Comparison of ENCODE assay signal across 18 mouse cellular contexts in genomic region chr11:34297698-34298378, GRCm38 (mm10). TPM values are rescaled to one million over a fixed set of nuclear protein-coding genes. Genes with fewer than 3 reads are reported as not detected.
DNase-seq lines count a peak whose midpoint lies in the region; ATAC-seq and TF ChIP-seq lines count a peak whose summit lies in the region.
"Had no signal": no experiment of that assay in that cellular context is flagged by ENCODE, and none has a peak within 500 bp of the region (broad histone marks: within the 10 kb centered on the region; RNA-seq: fewer than 3 reads in every experiment).

No protein-coding gene starts in this region.

- H3K4me2 ChIP-seq in forebrain, embryonic 16.5 days (ENCODE audit: low read length) = no peak overlapping the region
- H3K4me2 ChIP-seq in hindbrain, postnatal 0 days (ENCODE audit: low read depth, low read length) = no peak overlapping the region
- no peak overlapping the region for H3K4me2 ChIP-seq in neural tube, embryonic 13.5 days
- H3K4me2 ChIP-seq: embryonic facial prominence, embryonic 13.5 days; intestine, embryonic 15.5 days; liver, embryonic 12.5 days; lung, embryonic 15.5 days had no signal

- no peak overlapping the region for H3K27ac ChIP-seq in forebrain, embryonic 16.5 days (ENCODE audit: low read length)
- H3K27ac ChIP-seq in hindbrain, postnatal 0 days = no peak overlapping the region
- no peak overlapping the region for H3K27ac ChIP-seq in neural tube, embryonic 13.5 days (replicated peaks)
- H3K27ac ChIP-seq: embryonic facial prominence, embryonic 13.5 days; intestine, embryonic 15.5 days; kidney, postnatal 0 days; liver, embryonic 12.5 days; lung, embryonic 15.5 days had no signal

- no peak for DNase-seq in frontal cortex, postnatal 25 days (ENCODE audit: low spot score in 2 of 2)
- DNase-seq in hindbrain, postnatal 0 days (ENCODE audit: low spot score) = no peak
- no peak for DNase-seq in thymus, postnatal 10 days (ENCODE audit: low spot score in 2 of 2)
- DNase-seq in layer of hippocampus, adult 8-10 months (ENCODE audit: low spot score in 2 of 2) = no peak
- DNase-seq in adrenal gland, adult 8-10 months = no peak
- DNase-seq: cerebellum, adult 18-20 months; gastrocnemius, postnatal 14 days; heart, postnatal 14 days; thymus, postnatal 25 days had no signal

- no peak overlapping the region for H3K9ac ChIP-seq in forebrain, embryonic 16.5 days (replicated peaks; ENCODE audit: low read depth, low read length)
- no peak overlapping the region for H3K9ac ChIP-seq in hindbrain, postnatal 0 days (replicated peaks; ENCODE audit: low read length)
- H3K9ac ChIP-seq in neural tube, embryonic 13.5 days = no peak overlapping the region
- H3K9ac ChIP-seq: embryonic facial prominence, embryonic 13.5 days; intestine, embryonic 15.5 days; liver, embryonic 12.5 days; lung, embryonic 15.5 days had no signal

- no peak for TF ChIP-seq CTCF in hindbrain, postnatal 0 days (IDR thresholded peaks at IDR 0.05; ENCODE audit: low read depth)

- WGBS in forebrain, embryonic 16.5 days = 29% methylated on average over 5 of the region's 5 CpGs
- WGBS in hindbrain, postnatal 0 days = 52% methylated on average over 5 of the region's 5 CpGs
- WGBS in neural tube, embryonic 13.5 days = 49% methylated on average over 5 of the region's 5 CpGs

- H3K9me3 ChIP-seq in forebrain, embryonic 16.5 days (ENCODE audit: control insufficient read depth, low read length) = no peaks in the 10 kb centered on the region
- no peaks in the 10 kb centered on the region for H3K9me3 ChIP-seq in hindbrain, postnatal 0 days (ENCODE audit: low read length)
- H3K9me3 ChIP-seq in neural tube, embryonic 13.5 days = no peaks in the 10 kb centered on the region
- H3K9me3 ChIP-seq: embryonic facial prominence, embryonic 13.5 days; intestine, embryonic 15.5 days; liver, embryonic 12.5 days; lung, embryonic 15.5 days; megakaryocyte, embryonic 14.5 days had no signal

- ATAC-seq in frontal cortex, adult (ENCODE audit: low TSS enrichment) = peak; percentile 64; the same call in 1 of the 2 replicates
- ATAC-seq in forebrain, embryonic 16.5 days = peak; percentile 85
- 0 out of 2 replicates have a peak, but pooled peaks have one; percentile 55 for ATAC-seq in hindbrain, postnatal 0 days
- peak; percentile 69; the same call in 1 of the 2 replicates for ATAC-seq in neural tube, embryonic 13.5 days (ENCODE audit: low read depth)
- ATAC-seq: intestine, embryonic 15.5 days; liver, embryonic 12.5 days had no signal

- peaks cover 8% of the 10 kb centered on the region for H3K4me1 ChIP-seq in forebrain, embryonic 16.5 days (replicated peaks; ENCODE audit: control insufficient read depth, insufficient read depth, low read length)
- H3K4me1 ChIP-seq in hindbrain, postnatal 0 days (ENCODE audit: insufficient read depth, low read length) = no peaks in the 10 kb centered on the region
- peaks cover 9% of the 10 kb centered on the region for H3K4me1 ChIP-seq in neural tube, embryonic 13.5 days (replicated peaks)
- H3K4me1 ChIP-seq: intestine, embryonic 15.5 days; lung, embryonic 15.5 days had no signal

- no peaks in the 10 kb centered on the region for H3K36me3 ChIP-seq in forebrain, embryonic 16.5 days (ENCODE audit: control insufficient read depth, insufficient read depth)
- no peaks in the 10 kb centered on the region for H3K36me3 ChIP-seq in hindbrain, postnatal 0 days (ENCODE audit: insufficient read depth, low read length)
- no peaks in the 10 kb centered on the region for H3K36me3 ChIP-seq in neural tube, embryonic 13.5 days
- H3K36me3 ChIP-seq: embryonic facial prominence, embryonic 13.5 days; intestine, embryonic 15.5 days; liver, embryonic 12.5 days; lung, embryonic 15.5 days had no signal

- H3K4me3 ChIP-seq in forebrain, embryonic 16.5 days (replicated peaks; ENCODE audit: low read length) = no peak overlapping the region
- no peak overlapping the region for H3K4me3 ChIP-seq in hindbrain, postnatal 0 days (ENCODE audit: low read length)
- H3K4me3 ChIP-seq in neural tube, embryonic 13.5 days = no peak overlapping the region
- H3K4me3 ChIP-seq: embryonic facial prominence, embryonic 13.5 days; intestine, embryonic 15.5 days; liver, embryonic 12.5 days; lung, embryonic 15.5 days; megakaryocyte, embryonic 14.5 days had no signal

- no peaks in the 10 kb centered on the region for H3K27me3 ChIP-seq in forebrain, embryonic 16.5 days (replicated peaks; ENCODE audit: control insufficient read depth, insufficient read depth, low read length)
- no peaks in the 10 kb centered on the region for H3K27me3 ChIP-seq in hindbrain, postnatal 0 days (ENCODE audit: insufficient read depth, low read length)
- H3K27me3 ChIP-seq in neural tube, embryonic 13.5 days = no peaks in the 10 kb centered on the region
- H3K27me3 ChIP-seq: embryonic facial prominence, embryonic 13.5 days; intestine, embryonic 15.5 days; liver, embryonic 12.5 days; lung, embryonic 15.5 days; megakaryocyte, embryonic 14.5 days had no signal

RNA-seq across cellular contexts. Expression of gene Fam196b, which starts 16.8 kb away (rescaled TPM):
- polyA plus RNA-seq in forebrain, embryonic 16.5 days (2015; fragmentation: Nextera tagmentation; extraction: Ambion mirVana) = 1.5 and 2.5 TPM in 2 replicates
- total RNA-seq in hindbrain, postnatal 0 days (2014; rRNA removed) = 6.3 and 6.8 TPM in 2 replicates
- polyA plus RNA-seq in hindbrain, postnatal 0 days (2015; fragmentation: Nextera tagmentation; extraction: Ambion mirVana) = 1.9 and 2.1 TPM in 2 replicates
- polyA plus RNA-seq in neural tube, embryonic 13.5 days (2015; fragmentation: Nextera tagmentation; extraction: Ambion mirVana) = 3.4 and 3.8 TPM in 2 replicates
- 1 to 10 TPM in 2 of 4 experiments, under 1 TPM in 2; 0.70 to 1.1 (median 1.00) TPM for total RNA-seq in layer of hippocampus, adult 8-10 months (2022)
- total RNA-seq in adrenal gland, adult 8-10 months (2022) = under 1 TPM in 2 of 4 experiments, not detected in 2; 0.06 to 0.11 TPM
- total RNA-seq: heart, postnatal 14 days had no signal
